Mouse (Mus musculus): ENCODE measurements around the gene Tmem216.

Gene Tmem216

DNA sequence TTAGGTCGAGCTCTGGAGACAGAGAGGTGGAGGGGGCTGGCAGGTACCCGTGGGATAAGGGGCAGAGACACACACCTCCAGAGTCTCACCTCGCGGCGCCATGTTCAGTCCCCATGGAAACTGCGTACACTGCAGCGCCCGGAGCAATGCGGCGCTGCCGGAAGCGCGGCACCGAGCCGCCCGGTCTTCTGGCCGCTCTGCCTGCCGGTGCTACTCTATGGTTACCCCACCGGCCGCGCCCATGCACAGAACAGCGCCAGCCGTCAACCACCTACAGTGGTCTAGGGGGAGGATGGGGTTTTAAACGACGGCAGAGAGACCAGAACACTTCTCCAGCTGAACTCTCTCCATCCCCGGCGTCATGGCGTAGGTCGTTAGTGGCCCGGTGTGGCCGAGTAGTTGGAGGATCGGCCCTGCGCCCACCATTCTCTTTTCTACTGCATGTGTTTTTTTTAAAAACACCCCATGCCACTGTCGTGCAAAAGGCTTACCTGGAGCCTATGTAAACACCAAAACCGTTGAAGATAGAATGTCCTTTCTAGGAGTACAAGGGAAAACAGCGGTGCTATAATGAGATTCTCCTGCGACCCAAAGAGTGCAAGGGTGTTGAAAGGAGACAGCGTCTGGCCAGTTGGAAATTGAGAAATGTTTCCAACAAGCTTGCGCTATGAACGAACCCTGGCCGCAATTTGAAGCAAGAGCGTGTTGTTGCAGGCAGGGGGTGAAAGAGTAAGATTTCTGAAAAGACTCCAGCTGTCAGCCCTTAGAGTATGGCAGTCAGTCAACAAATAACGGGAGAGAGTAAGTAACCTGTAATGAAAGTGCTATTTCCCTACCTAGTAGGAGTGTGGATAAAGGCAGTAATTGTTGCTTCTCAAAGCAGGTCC, at the start of gene Tmem216:
Tmem216 (minus strand) TSS at position 615 of the 887 bp plus-strand sequence.
- peak; percentile 73 to 83 for DNase-seq (ENCODE audit: low spot score in 2 of 2)

DNA sequence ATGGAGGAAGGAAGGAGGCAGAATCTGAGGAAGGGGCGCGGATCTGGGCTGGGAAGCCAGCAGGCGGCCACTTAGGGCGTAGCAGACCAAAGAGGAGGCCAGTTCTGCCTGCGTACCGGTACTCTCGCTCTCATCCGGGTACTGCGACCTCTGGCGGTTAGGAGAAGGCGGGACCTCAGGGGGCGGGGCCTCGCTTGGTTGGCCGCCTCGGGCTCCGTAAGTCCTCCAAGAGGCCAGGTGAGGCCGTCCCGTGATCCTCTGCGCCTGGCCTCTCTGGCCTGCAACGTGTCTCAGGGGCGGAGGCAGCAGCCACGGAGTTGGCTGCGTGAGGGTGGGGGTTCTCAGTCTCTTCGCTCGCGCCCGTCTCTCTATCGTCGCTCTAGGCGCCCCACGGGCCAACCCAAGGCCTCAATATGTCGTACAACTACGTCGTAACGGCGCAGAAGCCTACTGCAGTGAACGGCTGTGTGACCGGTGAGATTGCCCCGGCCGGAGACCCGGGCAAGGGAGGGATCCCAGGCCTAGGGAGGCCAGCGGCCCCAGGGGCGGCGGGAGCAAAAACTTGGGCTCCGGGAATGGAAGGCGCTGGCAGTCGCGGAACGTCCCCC, 49.4 kb upstream of the Tmem216 start, which contains the start of the genes Ddb1 and Tkfc:
Ddb1 (plus strand) TSS at position 35 of the 608 bp plus-strand sequence.
Tkfc (minus strand) TSS at position 362 of the 608 bp plus-strand sequence.
- peak; percentile 99 for DNase-seq (ENCODE audit: low spot score in 2 of 2)

DNA sequence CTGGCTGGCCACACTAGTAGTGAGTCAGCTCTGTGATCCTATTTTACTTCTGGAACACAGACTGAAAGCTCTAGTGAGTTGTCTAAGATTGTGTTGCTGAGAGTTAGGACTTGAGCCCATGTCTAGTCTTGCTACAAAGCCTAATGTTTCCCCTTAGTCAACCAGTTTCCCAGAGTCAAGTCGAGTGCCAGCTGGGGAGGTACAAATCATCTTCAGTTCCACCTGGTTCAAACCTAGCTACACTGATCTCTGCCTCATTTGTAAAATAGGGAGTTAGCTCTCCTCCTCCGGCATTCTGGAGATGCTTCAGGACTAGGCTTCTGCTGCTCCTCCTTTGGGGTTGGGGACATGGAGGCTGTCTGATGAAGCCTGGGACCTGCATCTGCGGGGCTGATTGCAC, 48.5 kb upstream of the Tmem216 start:
- DNase-seq (ENCODE audit: low spot score in 2 of 2): no peak

DNA sequence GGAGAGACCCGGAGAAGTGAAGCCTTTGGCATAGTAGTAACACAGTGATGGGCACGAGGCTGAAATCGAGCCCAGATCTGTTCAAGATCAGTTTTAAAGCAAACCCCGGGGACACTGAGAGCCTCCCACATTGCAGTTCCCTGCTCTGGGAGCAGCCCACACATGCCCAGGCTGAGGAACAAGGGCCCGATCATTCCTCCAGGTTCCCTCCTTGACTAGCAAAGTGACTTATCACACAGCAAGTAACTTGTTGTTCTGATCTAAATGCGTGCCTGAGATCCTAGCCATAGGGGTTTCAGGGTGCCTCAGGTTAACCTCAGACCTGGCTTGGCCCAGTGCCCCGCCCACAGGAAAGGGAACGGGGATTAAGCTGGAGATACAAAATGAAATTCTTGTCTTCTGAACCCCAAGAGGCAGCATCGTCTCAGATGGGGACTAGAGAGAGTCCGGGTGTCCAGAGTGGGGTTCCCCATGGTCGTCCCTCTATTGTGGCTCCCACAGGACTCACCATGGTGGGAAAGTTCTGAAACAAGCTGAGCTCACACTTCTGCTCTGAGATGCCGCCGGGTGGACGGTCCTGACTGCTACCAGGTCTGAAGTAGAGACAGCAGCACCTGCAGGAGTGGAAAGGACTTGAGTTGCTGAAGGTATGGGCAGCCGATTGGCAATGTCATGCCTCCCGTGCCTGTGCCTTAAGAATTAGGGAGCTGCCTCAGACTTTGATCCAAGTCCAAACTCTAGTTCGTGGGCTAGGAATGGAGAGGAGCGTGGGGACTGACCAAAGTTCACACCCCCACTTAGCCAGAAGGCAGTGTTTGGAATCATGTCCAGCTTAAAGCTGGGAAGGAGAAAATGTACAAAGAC, 47.9 kb upstream of the Tmem216 start:
- no peak for DNase-seq (ENCODE audit: low spot score in 2 of 2)

DNA sequence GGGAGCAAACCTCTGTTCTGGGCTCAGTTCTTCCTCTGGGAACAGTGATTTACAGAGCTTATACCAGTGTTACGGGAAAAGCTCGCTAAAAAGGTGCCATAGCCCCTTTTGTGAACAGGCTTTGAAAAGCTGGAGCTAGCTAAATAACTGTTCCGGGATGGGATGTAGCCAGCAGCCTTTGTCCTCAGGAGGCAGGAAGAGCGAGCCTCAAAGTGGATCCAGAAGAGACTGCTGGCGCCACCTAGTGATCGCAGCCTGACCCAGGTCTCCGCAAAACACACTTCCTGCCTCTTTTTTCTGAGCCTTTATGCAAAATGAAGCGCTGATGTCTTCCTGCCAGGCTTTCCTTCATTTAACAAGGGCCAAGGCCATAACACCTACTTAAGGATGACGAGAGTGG, 46.7 kb upstream of the Tmem216 start:
- peak; percentile 75 to 82 for DNase-seq (ENCODE audit: low spot score in 2 of 2)

DNA sequence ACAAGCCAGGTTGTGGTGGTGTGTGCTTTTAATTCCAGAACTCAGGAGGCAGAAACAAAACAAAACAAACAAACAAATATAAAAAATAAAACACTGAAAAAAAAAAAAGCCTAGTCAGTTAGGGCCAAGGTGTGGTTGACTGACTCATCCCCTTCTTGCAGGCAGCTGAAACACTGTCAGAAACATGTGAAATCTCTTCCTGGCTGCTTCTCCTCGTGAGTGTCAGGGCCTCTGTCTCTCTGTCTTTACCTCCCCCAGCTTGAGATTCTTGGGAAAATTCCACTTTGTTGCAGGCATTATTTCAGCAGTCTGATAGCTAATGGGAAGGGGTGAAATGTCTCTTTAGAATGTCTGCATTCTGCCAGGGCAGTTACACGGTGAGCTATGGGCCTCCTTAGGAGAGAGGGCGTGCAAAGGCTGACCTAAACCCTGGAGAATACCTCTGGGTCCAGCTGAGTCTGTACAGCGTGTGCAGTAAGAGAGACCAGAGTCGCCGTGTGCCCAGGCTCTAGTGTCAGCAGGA, 46.3 kb upstream of the Tmem216 start:
- DNase-seq (ENCODE audit: low spot score in 2 of 2): no peak

DNA sequence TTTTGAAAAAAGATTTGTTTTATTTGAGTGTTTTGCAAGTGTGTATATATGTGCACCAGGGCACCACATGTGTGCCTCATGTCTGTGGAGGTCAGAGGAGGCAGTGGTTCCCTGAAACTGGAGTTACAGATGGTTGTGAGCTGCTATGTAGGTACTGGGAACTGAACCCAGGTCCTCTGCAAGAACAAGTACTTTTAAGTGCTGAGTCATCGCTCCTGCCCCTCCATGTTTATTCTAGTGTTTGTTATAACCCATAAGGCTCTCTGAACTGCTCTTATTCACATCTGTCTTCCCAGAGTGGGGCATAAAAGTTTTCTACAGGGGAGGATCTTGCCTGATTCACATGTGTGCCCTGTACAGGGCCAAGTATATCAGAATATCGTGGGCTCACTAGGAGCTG, 43.6 kb upstream of the Tmem216 start:
- DNase-seq (ENCODE audit: low spot score in 2 of 2): no peak

DNA sequence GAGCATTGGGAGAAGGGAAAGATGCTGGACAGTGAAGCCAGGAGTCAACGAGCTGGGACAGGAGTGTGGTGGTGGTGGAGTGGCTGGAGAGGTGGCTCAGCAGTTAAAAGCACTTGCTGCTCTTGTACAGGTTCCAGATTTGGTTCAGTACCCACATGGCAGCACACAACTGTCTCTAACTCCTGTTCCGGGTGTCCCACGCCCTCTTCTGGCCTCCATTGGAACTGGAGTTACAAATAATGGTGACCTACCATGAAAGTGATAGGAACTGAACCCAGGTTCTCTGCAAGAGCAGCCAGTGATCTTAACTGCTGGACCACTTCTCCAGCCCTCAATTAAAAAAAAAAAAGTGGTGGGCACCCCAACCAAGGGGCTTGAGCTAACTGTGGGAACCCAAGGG, 42.1 kb upstream of the Tmem216 start:
- DNase-seq (ENCODE audit: low spot score in 2 of 2): peak in 1 of 2 experiments; percentile 34

DNA sequence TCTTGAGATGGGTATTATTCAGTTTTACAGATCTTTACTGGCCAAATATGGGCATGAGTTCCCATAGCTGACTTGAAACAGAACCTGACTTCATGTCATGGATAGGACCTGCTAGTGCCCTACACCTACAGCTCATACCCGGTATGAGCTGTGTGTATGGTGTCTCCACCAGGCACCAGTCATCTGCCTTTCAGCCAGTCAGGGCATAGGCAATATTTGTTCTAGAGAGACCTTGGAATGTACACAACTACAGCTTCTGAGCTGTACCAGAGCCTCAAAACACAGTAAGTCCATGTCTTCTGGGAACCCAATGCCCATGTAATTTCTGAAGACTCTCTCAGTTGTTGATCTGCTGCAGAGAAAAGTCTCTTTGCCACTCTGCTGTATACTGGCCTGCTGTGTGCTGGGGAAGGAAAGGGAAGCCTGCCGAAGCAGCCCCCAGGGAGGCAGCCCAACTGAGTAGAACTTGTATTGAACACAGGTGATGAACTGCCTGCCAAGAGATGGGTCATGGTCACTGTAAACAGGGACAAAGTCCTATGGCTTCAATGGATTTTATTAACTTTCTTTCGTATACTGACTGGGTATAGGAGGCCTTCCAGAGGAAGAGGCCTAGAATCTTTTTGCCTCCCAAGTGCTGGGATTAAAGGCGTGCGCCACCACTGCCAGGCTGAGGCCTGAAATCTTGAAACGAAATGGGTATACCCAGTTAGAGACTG, 35.8 kb upstream of the Tmem216 start:
- DNase-seq (ENCODE audit: low spot score in 2 of 2): no peak

DNA sequence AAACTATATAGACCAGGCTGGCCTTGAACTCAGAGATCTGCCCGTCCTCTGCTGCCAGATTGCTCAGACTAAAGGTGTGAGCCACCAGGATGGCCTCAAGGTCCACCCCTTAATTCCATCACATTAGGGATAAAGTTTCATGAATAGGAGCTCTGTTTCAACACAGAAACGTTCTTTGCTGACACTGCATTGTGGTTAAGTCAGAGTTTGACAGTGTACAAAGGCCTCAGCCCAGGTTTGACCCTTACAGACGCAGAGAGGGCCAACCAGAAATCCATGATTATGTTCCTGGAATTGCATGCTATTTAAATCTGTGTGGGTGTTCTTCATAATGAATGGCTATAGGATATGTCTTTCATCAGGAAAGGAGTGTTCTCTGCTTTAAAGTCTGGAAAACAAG, 34.3 kb upstream of the Tmem216 start:
- no peak for DNase-seq (ENCODE audit: low spot score in 2 of 2)

DNA sequence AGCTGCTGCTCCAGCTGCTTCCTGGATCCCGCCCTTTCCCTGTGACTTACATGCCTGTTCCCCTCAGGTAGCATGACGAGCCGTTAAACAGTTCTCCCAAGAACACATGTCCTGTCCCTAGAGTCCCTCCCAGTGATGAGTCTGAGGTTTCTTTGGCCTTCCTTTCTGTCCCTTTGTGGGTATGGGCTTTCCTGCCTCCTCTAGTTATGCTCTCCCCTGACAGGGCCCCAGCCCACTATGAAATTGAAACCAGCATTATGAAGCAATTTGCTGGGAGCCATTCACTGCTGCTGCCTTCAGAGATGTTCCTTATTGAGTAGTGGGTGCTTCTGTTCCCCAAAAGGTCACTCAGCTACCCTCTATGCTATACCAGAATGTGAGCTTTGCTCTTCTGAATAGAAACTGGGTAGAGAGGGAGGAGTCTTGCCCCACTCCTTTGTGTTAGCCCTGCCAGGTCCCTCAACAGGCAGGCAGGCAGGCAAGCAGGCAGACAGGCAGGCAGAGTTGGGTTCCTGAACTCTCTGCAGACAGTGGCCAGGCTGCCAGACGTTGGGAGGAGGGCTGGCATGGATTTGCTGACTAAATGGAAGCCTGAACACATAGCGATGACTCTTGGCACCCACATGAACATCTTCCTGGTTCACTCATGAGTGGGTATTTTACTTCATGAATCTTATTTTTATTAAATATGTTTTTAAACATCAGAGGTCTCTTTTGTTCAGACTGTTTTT, 33.3 kb upstream of the Tmem216 start:
- DNase-seq (ENCODE audit: low spot score in 2 of 2): no peak

DNA sequence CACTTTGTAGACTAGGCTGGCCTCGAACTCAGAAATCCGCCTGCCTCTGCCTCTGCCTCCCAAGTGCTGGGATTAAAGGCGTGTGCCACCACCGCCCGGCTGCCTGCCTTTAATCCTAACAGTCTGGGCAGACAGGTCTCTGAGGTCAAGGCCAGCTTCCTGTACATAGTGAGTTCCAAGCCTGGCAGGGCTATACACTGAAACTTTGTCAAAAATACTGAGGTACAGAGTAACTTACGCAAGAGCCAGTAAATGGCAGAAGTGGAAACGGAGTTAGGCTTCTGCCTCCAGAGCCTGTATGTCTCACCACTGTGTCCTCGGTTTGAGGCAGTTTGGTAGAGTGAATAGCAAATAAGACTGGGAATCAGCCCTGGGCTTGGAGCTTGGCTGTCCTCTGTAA, 31.2 kb upstream of the Tmem216 start:
- no peak for DNase-seq (ENCODE audit: low spot score in 2 of 2)

DNA sequence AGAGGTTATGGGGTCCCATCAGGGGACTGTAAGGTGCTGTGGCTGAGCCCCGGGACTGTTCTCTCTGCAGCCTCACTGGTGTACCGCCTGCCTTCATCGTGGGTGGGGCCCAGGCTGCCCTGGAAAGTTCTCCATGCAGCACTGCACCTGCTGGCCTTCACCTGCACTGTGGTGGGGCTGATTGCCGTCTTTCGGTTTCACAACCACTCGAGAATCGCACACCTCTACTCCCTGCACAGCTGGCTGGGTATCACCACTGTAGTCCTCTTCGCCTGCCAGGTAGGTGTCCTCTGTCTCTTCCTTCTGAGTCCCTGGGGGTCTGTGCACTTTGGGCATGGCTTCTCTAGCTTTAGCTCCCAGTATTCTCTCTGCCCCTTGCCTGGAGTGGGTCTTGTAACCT, 29.1 kb upstream of the Tmem216 start:
- DNase-seq (ENCODE audit: low spot score in 2 of 2): peak; percentile 44 to 47

DNA sequence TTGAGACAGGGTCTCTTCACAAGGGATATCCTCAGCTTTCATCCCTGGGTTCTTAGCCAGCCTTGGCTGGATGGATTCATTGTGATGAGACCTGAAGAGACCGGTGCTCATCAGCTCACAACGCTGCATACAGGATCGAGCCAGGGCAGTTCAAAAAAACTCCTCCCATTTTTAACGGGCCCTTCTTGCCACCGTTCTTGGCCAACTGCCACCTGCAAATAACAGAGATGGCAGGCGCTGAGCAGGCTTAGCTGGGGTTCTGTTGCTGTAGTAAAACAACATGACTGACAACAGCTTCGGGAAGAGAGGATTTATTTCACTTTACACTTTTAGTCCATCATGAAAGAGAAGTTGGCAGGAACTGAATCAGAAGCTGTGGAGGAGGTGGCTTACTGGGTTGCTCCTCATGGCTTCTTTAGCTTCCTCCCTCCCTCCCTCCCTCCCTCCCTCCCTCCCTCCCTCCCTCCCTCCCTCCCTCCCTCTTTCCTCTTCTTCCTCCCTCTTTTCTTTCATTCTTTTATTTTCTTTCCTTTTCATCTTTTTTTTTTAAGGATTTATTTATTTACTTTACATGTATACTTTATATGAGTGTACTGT, 27.6 kb upstream of the Tmem216 start:
- DNase-seq (ENCODE audit: low spot score in 2 of 2): no peak

DNA sequence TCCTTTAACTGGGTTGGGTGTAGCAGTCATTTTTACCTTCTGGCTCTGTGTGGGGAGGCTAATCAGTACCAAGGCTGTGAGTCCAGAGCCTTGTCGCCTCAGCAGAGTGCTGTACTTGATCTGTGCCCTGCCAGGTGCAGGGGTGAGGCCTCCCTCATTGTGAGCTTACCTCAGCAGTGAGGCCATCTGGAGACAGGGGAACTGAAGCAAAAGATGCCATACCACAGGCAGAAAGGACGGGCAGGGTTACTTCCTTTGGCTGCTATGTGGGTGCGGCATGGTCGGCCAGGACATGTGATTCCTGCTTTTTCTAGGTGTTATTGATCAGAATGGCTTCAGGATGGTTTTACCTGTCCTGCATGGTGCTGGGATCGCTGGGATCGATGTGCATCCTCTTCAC, 25.9 kb upstream of the Tmem216 start:
- peak in 1 of 2 experiments; percentile 50 for DNase-seq (ENCODE audit: low spot score in 2 of 2)

DNA sequence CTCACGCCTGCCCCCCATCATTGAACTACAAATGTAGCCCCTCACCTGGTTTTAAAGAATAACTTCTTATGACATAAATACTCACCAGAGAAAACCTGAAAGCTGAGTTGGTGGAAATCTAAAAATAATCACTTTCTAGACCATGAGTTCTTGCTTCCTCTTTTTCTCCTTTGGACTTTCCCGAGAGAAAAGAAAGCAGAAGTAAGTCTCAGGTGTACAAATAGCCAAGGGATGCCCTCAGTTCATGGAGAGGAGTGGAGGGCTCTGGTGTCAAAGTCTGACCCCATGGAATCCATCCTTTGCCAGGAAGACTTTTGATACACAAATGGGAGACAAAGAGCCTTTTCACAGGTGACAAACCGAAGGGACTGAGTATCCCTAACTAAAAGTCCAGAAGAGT, 24.7 kb upstream of the Tmem216 start:
- no peak for DNase-seq (ENCODE audit: low spot score in 2 of 2)

DNA sequence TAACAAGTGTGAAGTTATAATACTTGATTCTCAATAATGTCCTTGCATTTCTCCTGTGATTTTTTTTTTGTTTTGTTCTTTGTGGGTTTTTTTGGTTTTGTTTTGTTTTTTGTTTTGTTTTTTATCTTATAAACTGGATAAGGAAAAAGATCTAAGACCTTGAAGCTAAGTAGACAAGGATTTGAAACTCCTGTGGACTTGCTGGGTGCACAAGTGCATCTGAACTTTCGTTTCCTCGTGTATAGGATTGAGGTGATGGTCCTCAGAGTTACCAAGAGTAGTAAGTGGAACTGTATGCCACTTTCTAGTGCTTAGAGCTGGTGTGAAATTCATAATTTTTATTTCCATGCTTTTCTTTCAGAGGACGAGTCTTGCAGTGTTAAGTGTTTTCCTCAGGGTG, 24.1 kb upstream of the Tmem216 start:
- no peak for DNase-seq (ENCODE audit: low spot score in 2 of 2)

DNA sequence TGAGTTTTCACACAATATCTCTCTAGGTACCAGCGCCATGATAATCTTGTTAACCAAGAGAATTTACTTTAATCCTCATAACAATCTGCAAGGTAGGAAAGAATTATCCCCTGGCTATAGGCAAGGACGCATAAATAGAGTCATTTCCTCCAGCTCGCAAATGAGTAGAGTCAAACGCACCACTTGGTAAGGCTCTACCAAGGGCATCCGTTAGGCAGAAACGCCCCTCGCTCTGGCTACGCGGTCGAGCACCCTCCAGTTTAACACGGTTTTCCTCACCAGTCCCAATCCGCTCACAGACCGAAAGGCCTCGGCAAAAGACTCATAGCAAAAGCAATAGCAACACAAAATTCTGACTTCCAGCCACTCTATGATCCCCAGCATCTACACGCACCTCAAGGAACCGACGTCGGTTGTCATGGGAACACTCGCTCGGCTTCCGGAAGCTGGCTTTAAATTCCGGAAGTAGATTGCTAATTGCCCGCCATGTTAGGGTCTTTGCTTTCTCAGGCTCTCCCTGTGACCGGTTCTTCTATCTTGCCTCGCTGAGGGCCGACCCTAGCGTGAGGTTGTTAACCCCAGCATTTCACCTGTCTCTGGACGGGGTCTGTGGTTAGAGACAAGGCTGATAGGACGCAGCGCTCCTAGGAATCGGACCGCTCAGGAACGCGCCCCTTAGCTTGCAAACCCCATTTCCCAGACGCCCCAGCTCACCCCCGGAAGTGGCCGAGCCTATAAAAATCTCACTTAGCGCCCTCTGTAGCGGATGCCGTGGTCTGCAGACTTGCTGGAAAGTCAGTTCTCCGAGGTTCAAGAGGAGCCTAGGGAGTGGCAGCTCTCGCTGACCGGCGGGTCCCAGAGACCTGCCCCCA, 20.9 kb upstream of the Tmem216 start, which contains the start of the genes Cyb561a3 and Tmem138:
Cyb561a3 (plus strand) TSS at position 483 of the 872 bp plus-strand sequence.
Tmem138 (minus strand) TSS at position 673 of the 872 bp plus-strand sequence.
- peak; percentile 79 to 90 for DNase-seq (ENCODE audit: low spot score in 2 of 2)

DNA sequence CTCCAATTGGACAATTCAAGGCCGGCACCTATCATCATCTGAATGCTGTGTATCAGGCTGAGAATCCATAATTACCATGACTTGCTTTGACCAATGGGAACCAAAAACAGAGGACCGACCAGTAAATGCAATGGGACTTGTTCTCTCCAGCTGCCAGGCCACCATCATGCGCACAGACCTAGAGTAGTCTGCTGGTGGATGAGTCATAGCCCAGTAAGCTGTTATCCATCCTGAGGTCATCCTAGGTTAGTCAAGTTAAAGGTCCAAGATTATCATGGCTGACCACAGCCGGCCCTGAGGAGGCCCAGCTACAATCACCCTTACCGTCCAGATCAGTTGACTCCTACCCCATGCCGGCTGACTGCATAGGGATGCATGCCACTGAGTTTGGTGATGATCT, 13.6 kb upstream of the Tmem216 start:
- DNase-seq (ENCODE audit: low spot score in 2 of 2): no peak
